Mouse (Mus musculus) CH12.LX (cell line): ENCODE measurements around the gene Srpr. TPM values are rescaled to one million over a fixed set of nuclear protein-coding genes. Genes with fewer than 3 reads are reported as not detected.

Experiments used
- DNase-seq: peaks from one replicate; pipeline ENCODE4 v3.0.0-alpha.2; 2013; ENCODE audit errors: extremely low read depth
- H3K27ac ChIP-seq: 2 replicates; pipeline ENCODE4 v1.5.1; 2012; ENCODE audit warnings: low read depth, mild to moderate bottlenecking, control low read depth, moderate library complexity; ENCODE audit not compliant: insufficient read depth
- H3K27me3 ChIP-seq: replicated peaks from 2 replicates; pipeline ENCODE3; 2012; ENCODE audit warnings: inconsistent platforms
- H3K36me3 ChIP-seq, 2 experiments: replicated peaks in 1 of 2; 2 replicates each; pipeline versions ENCODE3 to v1.6.1; 2012; ENCODE audit warnings: inconsistent platforms in 1 of 2, low read length in 1 of 2, mild to moderate bottlenecking in 1 of 2, mixed read lengths in 1 of 2, moderate library complexity in 1 of 2; ENCODE audit not compliant: control insufficient read depth in 1 of 2, insufficient read depth in 1 of 2
- H3K4me1 ChIP-seq, 2 experiments: 2 replicates each; pipeline ENCODE4 v1.6.1; 2012; ENCODE audit warnings: inconsistent platforms in 1 of 2, moderate library complexity in 1 of 2; ENCODE audit not compliant: insufficient read depth in 2 of 2, control insufficient read depth in 1 of 2
- H3K4me2 ChIP-seq: 2 replicates; pipeline ENCODE4 v1.6.1; 2012; ENCODE audit warnings: low read depth, mild to moderate bottlenecking, control low read depth; ENCODE audit not compliant: poor library complexity, insufficient read depth, severe bottlenecking
- H3K4me3 ChIP-seq, 3 experiments: fragments of 150-350 bp in 1 of 3; sonication (generic) in 1 of 3; replicated peaks in 1 of 3; 2 replicates each; pipeline versions ENCODE3 to v1.5.1; 2011 to 2012; ENCODE audit warnings: low read depth in 2 of 3, low read length in 2 of 3, mild to moderate bottlenecking in 2 of 3, moderate library complexity in 2 of 3, control low read depth in 1 of 3, improper control_type of control experiment in 1 of 3, inconsistent platforms in 1 of 3, mixed read lengths in 1 of 3; ENCODE audit not compliant: poor library complexity in 1 of 3
- H3K79me2 ChIP-seq: replicated peaks from 2 replicates; pipeline ENCODE4 v1.6.1; 2012; ENCODE audit warnings: mild to moderate bottlenecking, moderate library complexity; ENCODE audit not compliant: control insufficient read depth, poor library complexity, insufficient read depth, severe bottlenecking; ENCODE audit errors: extremely low read depth
- H3K9ac ChIP-seq: 2 replicates; pipeline ENCODE4 v1.6.1; 2012; ENCODE audit warnings: low read depth, mild to moderate bottlenecking, control low read depth, moderate library complexity; ENCODE audit not compliant: insufficient read depth
- H3K9me3 ChIP-seq: replicated peaks from 2 replicates; pipeline ENCODE3; 2012; ENCODE audit warnings: low read length, inconsistent platforms, mixed read lengths
- BHLHE40 ChIP-seq: IDR thresholded peaks from 2 replicates; pipeline ENCODE4 v1.6.1; 2011; ENCODE audit warnings: mild to moderate bottlenecking, low read depth, low read length, improper control_type of control experiment
- CHD1 ChIP-seq: IDR thresholded peaks from 2 replicates; pipeline ENCODE4 v1.6.1; 2012; ENCODE audit warnings: low read depth, low read length, improper control_type of control experiment, inconsistent platforms
- CHD2 ChIP-seq: IDR thresholded peaks from 2 replicates; pipeline ENCODE4 v1.6.1; 2011; ENCODE audit warnings: low read length, improper control_type of control experiment
- CTCF ChIP-seq, 2 experiments: IDR thresholded peaks in 1 of 2; conservative IDR thresholded peaks in 1 of 2; 2 replicates each; pipeline ENCODE4 v1.5.1; 2011 to 2012; ENCODE audit warnings: low read depth in 2 of 2, low read length in 2 of 2, improper control_type of control experiment in 1 of 2, inconsistent platforms in 1 of 2, mild to moderate bottlenecking in 1 of 2, moderate library complexity in 1 of 2
- ELF1 ChIP-seq: IDR thresholded peaks from 2 replicates; pipeline ENCODE4 v1.6.1; 2014; ENCODE audit warnings: low read depth, mild to moderate bottlenecking, inconsistent platforms, low read length, improper control_type of control experiment
- EP300 ChIP-seq: IDR thresholded peaks from 2 replicates; pipeline ENCODE4 v1.6.1; 2011; ENCODE audit warnings: low read length, improper control_type of control experiment
- ETS1 ChIP-seq: conservative IDR thresholded peaks from 2 replicates; pipeline ENCODE4 v1.6.1; 2012; ENCODE audit warnings: low read depth, mild to moderate bottlenecking, inconsistent platforms, low read length, improper control_type of control experiment, moderate library complexity
- GABPA ChIP-seq: IDR thresholded peaks from 2 replicates; pipeline ENCODE4 v1.6.1; 2012; ENCODE audit warnings: low read depth, low read length, improper control_type of control experiment, inconsistent platforms; ENCODE audit not compliant: insufficient replicate concordance
- IRF4 ChIP-seq: IDR thresholded peaks from 2 replicates; pipeline ENCODE4 v1.6.1; 2014; ENCODE audit warnings: low read depth, mild to moderate bottlenecking, inconsistent platforms, low read length, improper control_type of control experiment
- JUN ChIP-seq: IDR thresholded peaks from 2 replicates; pipeline ENCODE4 v1.6.1; 2011; ENCODE audit warnings: low read depth, mild to moderate bottlenecking, low read length, improper control_type of control experiment, moderate library complexity; ENCODE audit not compliant: insufficient read depth
- MAX ChIP-seq: IDR thresholded peaks from 2 replicates; pipeline ENCODE4 v1.6.1; 2011; ENCODE audit warnings: low read length, improper control_type of control experiment
- MEF2A ChIP-seq: IDR thresholded peaks from 2 replicates; pipeline ENCODE4 v1.6.1; 2014; ENCODE audit warnings: low read depth, mild to moderate bottlenecking, inconsistent platforms, low read length, improper control_type of control experiment, borderline replicate concordance
- TBP ChIP-seq: conservative IDR thresholded peaks from 2 replicates; pipeline ENCODE4 v1.6.1; 2011; ENCODE audit warnings: low read depth, low read length, improper control_type of control experiment
- TCF12 ChIP-seq: IDR thresholded peaks from 2 replicates; pipeline ENCODE4 v1.6.1; 2014; ENCODE audit warnings: low read depth, mild to moderate bottlenecking, inconsistent platforms, low read length, improper control_type of control experiment
- USF1 ChIP-seq: IDR thresholded peaks from 2 replicates; pipeline ENCODE4 v1.6.1; 2014; ENCODE audit warnings: low read depth, mild to moderate bottlenecking, inconsistent platforms, low read length, improper control_type of control experiment
- USF2 ChIP-seq: conservative IDR thresholded peaks from 2 replicates; pipeline ENCODE4 v1.6.1; 2011; ENCODE audit warnings: low read depth, low read length, improper control_type of control experiment
- ZNF384 ChIP-seq: IDR thresholded peaks from 2 replicates; pipeline ENCODE4 v1.6.1; 2012; ENCODE audit warnings: low read depth, low read length, improper control_type of control experiment, inconsistent platforms
- dilution Hi-C: fragments of 300-500 bp; cut with MboI; formaldehyde crosslinking; loops from 2 replicates; pipeline ENCODE4 v1.14.3; 2020; ENCODE audit warnings: low sequenced_read_pairs; ENCODE audit not compliant: extremely low pct_unique_long_range_greater_than_20kb, extremely low pct_ligation_motif_present
- in situ Hi-C: fragments of 300-500 bp; cut with MboI; formaldehyde crosslinking; loops from 3 replicates; pipeline ENCODE4 v1.14.3; 2019; ENCODE audit warnings: low sequenced_read_pairs, low pct_ligation_motif_present, low pct_unique_long_range_greater_than_20kb, mixed read lengths
- polyA plus RNA-seq: library from polyadenylated mRNA; unstranded; fragments of >175 nt; gene quantifications from 2 replicates; pipeline ENCODE4 v1.2.1, GENCODE M21; 2012; ENCODE audit warnings: low read depth; ENCODE audit not compliant: insufficient read length
- total RNA-seq, 2 experiments: library from RNA; depleted of rRNA; stranded (reverse); fragments of 300-350 nt in 1 of 2; fragments of >200 nt in 1 of 2; gene quantifications; 2 replicates each; pipeline ENCODE4 v1.2.3; 2012 to 2014

Gene Srpr
- total and polyA plus RNA-seq, 3 experiments = 38.2 to 95.0 (median 40.1) TPM

- DNase-seq = peak; percentile 44
- Histone ChIP-seq H3K79me2 (peaks cover 5% of the 10 kb centered on the region; the same call in 1 of the 2 replicates), H3K9ac (no peak overlapping the region), H3K27ac (peak overlapping the region; percentile 40; the same call in 1 of the 2 replicates), H3K4me3 (no peak overlapping the region), H3K4me1 (peaks cover 21 to 61% of the 10 kb centered on the region in 2 experiments), H3K27me3 (no peaks in the 10 kb centered on the region), H3K4me2 (peak overlapping the region; percentile 33), H3K36me3 (peaks cover 19 to 20% of the 10 kb centered on the region in 2 experiments), H3K9me3 (no peaks in the 10 kb centered on the region)
- dilution Hi-C loops = no loop called here
- TF ChIP-seq USF2 = no peak
- peak; percentile 72; the same call in 1 of the 2 replicates for TF ChIP-seq CHD2
- peak; percentile 44; the same call in 1 of the 2 replicates for TF ChIP-seq ELF1
- in situ Hi-C loops = no loop called here
These were observed 16.6 kb upstream of the Srpr start for GRCm38 (mm10) chr9:35183359-35183758.

- Histone ChIP-seq H3K4me1 (peaks cover 21 to 66% of the 10 kb centered on the region in 2 experiments), H3K9ac (no peak overlapping the region), H3K27ac (peak overlapping the region; percentile 55; the same call in 1 of the 2 replicates), H3K9me3 (no peaks in the 10 kb centered on the region), H3K27me3 (no peaks in the 10 kb centered on the region), H3K4me3 (no peak overlapping the region), H3K79me2 (peaks cover 5% of the 10 kb centered on the region; the same call in 1 of the 2 replicates), H3K4me2 (no peak overlapping the region), H3K36me3 (peaks cover 38 to 48% of the 10 kb centered on the region in 2 experiments)
- peak; percentile 89 for DNase-seq
- TF ChIP-seq JUN (no peak), BHLHE40 (peak; percentile 84), USF2 (peak; percentile 69), CHD1 (no peak), CTCF (conservative IDR thresholded peaks at IDR 0.05 in 1 of 2, IDR thresholded peaks at IDR 0.05 in 1 of 2; ENCODE audit: low read depth in 2 of 2, low read length in 2 of 2) (no peak), GABPA (no peak), MEF2A (peak; percentile 34; the same call in 1 of the 2 replicates), ELF1 (no peak), ZNF384 (peak; percentile 89), EP300 (peak; percentile 64), IRF4 (peak; percentile 24; the same call in 1 of the 2 replicates), TBP (no peak), MAX (no peak; the same call in 1 of the 2 replicates), TCF12 (peak; percentile 64; the same call in 1 of the 2 replicates), ETS1 (peak; percentile 46), USF1 (peak; percentile 67)
- in situ Hi-C loops = no loop called here
- dilution Hi-C loops = no loop called here
These were observed 13.5 kb upstream of the Srpr start for GRCm38 (mm10) chr9:35186430-35186829.
